Mouse (Mus musculus) E14TG2a.4 (cell line): Measurements from ENCODE around the gene Itgb1.

Source experiments
- H3K27me3 ChIP-seq: 2 replicates; pipeline ENCODE4 v1.6.1; 2014; ENCODE audit warnings: low read length, control low read depth; ENCODE audit not compliant: insufficient read depth
- H3K36me3 ChIP-seq: 2 replicates; pipeline ENCODE4 v1.6.1; 2014; ENCODE audit warnings: low read length, control low read depth; ENCODE audit not compliant: insufficient read depth
- H3K4me1 ChIP-seq: replicated peaks from 2 replicates; pipeline ENCODE4 v1.6.1; 2014; ENCODE audit warnings: low read depth, low read length, control low read depth
- H3K4me3 ChIP-seq: replicated peaks from 2 replicates; pipeline ENCODE4 v1.5.1; 2014; ENCODE audit warnings: mild to moderate bottlenecking, low read length
- H3K9me3 ChIP-seq: 2 replicates; pipeline ENCODE4 v1.6.1; 2014; ENCODE audit warnings: low read length, control low read depth
- CTCF ChIP-seq: conservative IDR thresholded peaks from 2 replicates; pipeline ENCODE4 v1.5.1; 2014; ENCODE audit warnings: low read length
- NANOG ChIP-seq: IDR thresholded peaks from 2 replicates; pipeline ENCODE4 v1.6.1; 2014; ENCODE audit warnings: borderline replicate concordance, low read length, mixed read lengths
- POU5F1 ChIP-seq: IDR thresholded peaks from 2 replicates; pipeline ENCODE4 v1.6.1; 2014; ENCODE audit warnings: low read length, borderline replicate concordance

Itgb1 gene

GRCm38 (mm10) chr8:128734118-128734517, 48.7 kb downstream of the Itgb1 start:
- Histone ChIP-seq H3K27me3 (no peaks in the 10 kb centered on the region), H3K4me3 (no peak overlapping the region), H3K9me3 (no peaks in the 10 kb centered on the region), H3K36me3 (peaks cover 55% of the 10 kb centered on the region), H3K4me1 (no peaks in the 10 kb centered on the region)
- TF ChIP-seq CTCF: no peak
- no peak for TF ChIP-seq NANOG
- TF ChIP-seq POU5F1: no peak

GRCm38 (mm10) chr8:128735692-128736091, 50.2 kb downstream of the Itgb1 start:
- no peak overlapping the region for H3K4me3 ChIP-seq
- TF ChIP-seq NANOG: no peak
- no peak for TF ChIP-seq POU5F1
- no peak for TF ChIP-seq CTCF
- no peaks in the 10 kb centered on the region for H3K9me3 ChIP-seq
- H3K36me3 ChIP-seq: peaks cover 47% of the 10 kb centered on the region
- H3K27me3 ChIP-seq: no peaks in the 10 kb centered on the region
- H3K4me1 ChIP-seq: no peaks in the 10 kb centered on the region
